Mouse (Mus musculus) hindbrain, embryonic 11.5 days (tissue): Measurements from ENCODE around the gene Sprr1a. TPM values are rescaled to one million over a fixed set of nuclear protein-coding genes. Genes with fewer than 3 reads are reported as not detected.
A peak's percentile ranks its signal among the peaks of the same experiment; 100 is the strongest.
"Not testable (repeated sequence)": the region's sequence is repeated elsewhere in the genome, so short reads cannot be mapped to it uniquely, and the experiment has no call there.

Source experiments
- ATAC-seq: fragments of 200-750 bp; cut with Nextera tagmentation; 2 replicates; pipeline ENCODE4 v1.8.0; 2017; ENCODE audit warnings: mild to moderate bottlenecking, moderate TSS enrichment, moderate library complexity; ENCODE audit not compliant: low FRiP score
- DNase-seq: peaks from one replicate; pipeline ENCODE4 v3.0.0-alpha.2; 2015; ENCODE audit warnings: low spot score
- H3K27ac ChIP-seq: fragments of 300-500 bp; sonication (generic); 2 replicates; pipeline ENCODE4 v1.5.1; 2014; ENCODE audit warnings: mild to moderate bottlenecking, low read depth, low read length
- H3K27me3 ChIP-seq: fragments of 300-500 bp; sonication (generic); 2 replicates; pipeline ENCODE4 v1.6.1; 2014; ENCODE audit warnings: mild to moderate bottlenecking, low read length, moderate library complexity, mixed read lengths; ENCODE audit not compliant: control insufficient read depth, insufficient read depth
- H3K36me3 ChIP-seq: fragments of 300-500 bp; sonication (generic); 2 replicates; pipeline ENCODE4 v1.6.1; 2014; ENCODE audit warnings: mild to moderate bottlenecking, low read length, moderate library complexity, mixed read lengths; ENCODE audit not compliant: control insufficient read depth, insufficient read depth
- H3K4me1 ChIP-seq: fragments of 300-500 bp; sonication (generic); replicated peaks from 2 replicates; pipeline ENCODE4 v1.6.1; 2014; ENCODE audit warnings: low read length, mixed read lengths; ENCODE audit not compliant: control insufficient read depth, insufficient read depth
- H3K4me2 ChIP-seq: fragments of 300-500 bp; sonication (generic); replicated peaks from 2 replicates; pipeline ENCODE4 v1.6.1; 2014; ENCODE audit warnings: mild to moderate bottlenecking, low read depth, low read length
- H3K4me3 ChIP-seq: fragments of 300-500 bp; sonication (generic); 2 replicates; pipeline ENCODE4 v1.5.1; 2014; ENCODE audit warnings: low read depth, low read length
- H3K9ac ChIP-seq: fragments of 300-500 bp; sonication (generic); 2 replicates; pipeline ENCODE4 v1.6.1; 2014; ENCODE audit warnings: low read depth, low read length
- H3K9me3 ChIP-seq: fragments of 300-500 bp; sonication (generic); 2 replicates; pipeline ENCODE4 v1.6.1; 2016; ENCODE audit warnings: low read length; ENCODE audit not compliant: control insufficient read depth
- WGBS: fragments of 180-500 bp; shearing (Covaris S2); extraction: QIAGEN DNeasy Blood & Tissue Kit; methylation state at CpG from one replicate; pipeline ENCODE4 v1.1.7; 2014; 5-methylcytosine and 5-hydroxymethylcytosine counted together
- polyA plus RNA-seq: library from polyadenylated mRNA; unstranded; fragments of >200 nt; fragmentation: Nextera tagmentation; extraction: Ambion mirVana; gene quantifications from 2 replicates; pipeline ENCODE4 v1.2.1, GENCODE M21; 2014

Gene Sprr1a
- polyA plus RNA-seq, 1 experiment from 2014 or later = not detected

GRCm38 (mm10) chr3:92481249-92481648 is 4.4 kb downstream of the Sprr1a start:
- not testable (repeated sequence) for H3K9me3 ChIP-seq, H3K4me2 ChIP-seq, H3K4me1 ChIP-seq, ATAC-seq, H3K27me3 ChIP-seq, H3K4me3 ChIP-seq, H3K9ac ChIP-seq, H3K27ac ChIP-seq, H3K36me3 ChIP-seq
- DNase-seq = peak; percentile 14

- DNase-seq (no peak), ATAC-seq (no peak)
- Histone ChIP-seq H3K4me1 (no peaks in the 10 kb centered on the region), H3K9me3 (no peaks in the 10 kb centered on the region), H3K27me3 (no peaks in the 10 kb centered on the region), H3K27ac (no peak overlapping the region), H3K4me3 (no peak overlapping the region), H3K9ac (no peak overlapping the region), H3K36me3 (no peaks in the 10 kb centered on the region), H3K4me2 (no peak overlapping the region)
- WGBS = 81% methylated on average over 2 of the region's 2 CpGs
These were observed 15.6 kb downstream of the Sprr1a start for GRCm38 (mm10) chr3:92470111-92470510.

- Histone ChIP-seq H3K4me3 (no peak overlapping the region), H3K9ac (no peak overlapping the region), H3K4me2 (no peak overlapping the region), H3K27me3 (no peaks in the 10 kb centered on the region), H3K27ac (no peak overlapping the region), H3K36me3 (no peaks in the 10 kb centered on the region), H3K4me1 (no peaks in the 10 kb centered on the region), H3K9me3 (no peaks in the 10 kb centered on the region)
- DNase-seq = no peak
- no peak for ATAC-seq
These were observed 18.3 kb downstream of the Sprr1a start for GRCm38 (mm10) chr3:92467424-92467823.

- H3K36me3 ChIP-seq = no peaks in the 10 kb centered on the region
- DNase-seq = no peak
- 88% methylated on average over 1 of the region's 1 CpGs for WGBS
These were observed 19.1 kb downstream of the Sprr1a start for GRCm38 (mm10) chr3:92466576-92466975.

GRCm38 (mm10) chr3:92458620-92459019 is 27.1 kb downstream of the Sprr1a start, which contains the start of gene Sprr3:
Gene Sprr3, minus strand, starts transcription at chr3:92458720.
- ATAC-seq (no peak), DNase-seq (no peak)
- no peak within 1 kb of the TSS for H3K9ac ChIP-seq
- no peaks in the 10 kb centered on the region for H3K36me3 ChIP-seq
- H3K9me3 ChIP-seq = no peaks in the 10 kb centered on the region
- H3K4me2 ChIP-seq = no peak within 1 kb of the TSS
- WGBS = 70% methylated on average over 2 of the region's 2 CpGs
- H3K27ac ChIP-seq = no peak within 1 kb of the TSS
- H3K4me3 ChIP-seq = no peak within 1 kb of the TSS
- H3K4me1 ChIP-seq = no peaks in the 10 kb centered on the region
- no peaks in the 10 kb centered on the region for H3K27me3 ChIP-seq

More at GRCm38 (mm10) chr3:92466576-92466975, 19.1 kb downstream of the Sprr1a start:
- Histone ChIP-seq H3K4me3 (no peak overlapping the region), H3K9me3 (no peaks in the 10 kb centered on the region), H3K4me1 (no peaks in the 10 kb centered on the region), H3K9ac (no peak overlapping the region), H3K27me3 (no peaks in the 10 kb centered on the region), H3K27ac (no peak overlapping the region), H3K4me2 (no peak overlapping the region)
- ATAC-seq = no peak

- no peak overlapping the region for H3K4me3 ChIP-seq
- H3K27me3 ChIP-seq = no peaks in the 10 kb centered on the region
- no peak overlapping the region for H3K27ac ChIP-seq
- no peaks in the 10 kb centered on the region for H3K9me3 ChIP-seq
- DNase-seq = no peak
- no peak for ATAC-seq
- no peaks in the 10 kb centered on the region for H3K36me3 ChIP-seq
- no peak overlapping the region for H3K9ac ChIP-seq
- no peaks in the 10 kb centered on the region for H3K4me1 ChIP-seq
- WGBS = 86% methylated on average over 5 of the region's 5 CpGs
- no peak overlapping the region for H3K4me2 ChIP-seq
These were observed 30.5 kb downstream of the Sprr1a start for GRCm38 (mm10) chr3:92455151-92455550.

- DNase-seq = no peak
- Histone ChIP-seq H3K4me2 (no peak overlapping the region), H3K27me3 (no peaks in the 10 kb centered on the region), H3K4me1 (no peaks in the 10 kb centered on the region), H3K4me3 (no peak overlapping the region), H3K9ac (no peak overlapping the region), H3K9me3 (no peaks in the 10 kb centered on the region), H3K27ac (no peak overlapping the region), H3K36me3 (no peaks in the 10 kb centered on the region)
- WGBS = 90% methylated on average over 3 of the region's 3 CpGs
- no peak for ATAC-seq
These were observed 45.5 kb downstream of the Sprr1a start for GRCm38 (mm10) chr3:92440177-92440576.

- H3K4me3 ChIP-seq = no peak within 1 kb of the TSS
- no peaks in the 10 kb centered on the region for H3K36me3 ChIP-seq
- 93% methylated on average over 3 of the region's 3 CpGs for WGBS
- H3K4me1 ChIP-seq = no peaks in the 10 kb centered on the region
- no peaks in the 10 kb centered on the region for H3K9me3 ChIP-seq
- no peak within 1 kb of the TSS for H3K9ac ChIP-seq
- ATAC-seq (no peak), DNase-seq (no peak)
- no peaks in the 10 kb centered on the region for H3K27me3 ChIP-seq
- H3K27ac ChIP-seq = no peak within 1 kb of the TSS
- H3K4me2 ChIP-seq = no peak within 1 kb of the TSS
These were observed 47.0 kb downstream of the Sprr1a start, which contains the start of gene Sprr1b for GRCm38 (mm10) chr3:92438689-92439088. Gene Sprr1b, minus strand, starts transcription at chr3:92438789.
